Mouse (Mus musculus): Measurements from ENCODE around the gene Pck2. TPM values are rescaled to one million over a fixed set of nuclear protein-coding genes. Genes with fewer than 3 reads are reported as not detected.
A peak's percentile ranks its signal among the peaks of the same experiment; 100 is the strongest.

Pck2 gene
- polyA plus RNA-seq, 1 experiment from 2014 or later, result 4.7 TPM

DNA sequence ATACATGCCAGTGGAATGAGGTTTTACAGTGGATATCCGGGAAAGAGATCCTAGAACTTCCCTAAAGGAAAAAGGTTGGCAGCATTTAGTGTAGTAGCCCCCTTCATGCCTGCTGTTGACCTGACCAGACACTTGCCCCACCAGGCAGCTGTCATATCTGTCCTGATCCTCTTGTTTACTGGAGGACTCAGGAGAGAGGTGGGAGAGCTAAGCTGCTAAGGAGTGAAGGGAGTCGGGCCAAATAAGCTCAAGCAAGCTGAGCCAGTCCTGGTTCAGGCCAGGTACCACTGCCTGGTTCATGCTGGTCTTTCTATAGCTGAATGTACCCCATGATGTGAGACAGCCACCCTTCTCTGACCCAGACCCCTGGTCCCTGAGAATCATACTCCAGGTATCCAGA lies 13.4 kb upstream of the Pck2 start:
- DNase-seq (ENCODE audit: low spot score), result no peak

GRCm38 (mm10) chr14:55527940-55528339 lies 12.1 kb upstream of the Pck2 start:
- peak; percentile 49 for DNase-seq (ENCODE audit: low spot score)

DNA sequence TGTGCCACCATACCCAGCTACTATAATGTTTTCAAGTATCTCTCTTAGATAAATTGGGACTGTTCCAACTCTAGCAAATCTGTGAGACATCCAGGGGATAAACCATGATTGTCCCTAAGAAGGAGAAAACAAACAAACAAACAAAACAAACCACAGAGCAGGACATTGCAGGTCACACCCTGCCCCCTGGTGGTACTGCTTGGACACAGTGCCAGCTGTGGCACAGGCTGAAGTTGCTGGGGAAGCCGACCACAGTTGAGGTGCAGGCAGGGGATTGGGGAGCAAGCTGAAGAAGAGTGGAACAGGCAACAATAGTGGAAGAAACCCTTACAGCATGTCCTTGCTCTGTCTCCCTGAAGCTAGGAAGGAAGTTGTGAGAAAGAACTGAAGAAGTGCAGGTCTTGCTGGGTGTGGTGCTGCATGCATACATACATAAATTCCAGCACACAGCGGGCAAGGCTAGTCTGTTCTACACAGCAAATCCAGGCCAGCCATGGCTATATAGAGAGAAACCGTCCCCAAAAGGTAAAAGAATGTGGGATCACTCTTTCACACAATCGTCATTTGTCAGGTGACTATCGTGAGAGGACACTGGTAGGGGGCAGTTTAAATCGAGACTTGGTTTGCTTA lies 3.8 kb upstream of the Pck2 start:
- DNase-seq (ENCODE audit: low spot score), result peak; percentile 32

DNA sequence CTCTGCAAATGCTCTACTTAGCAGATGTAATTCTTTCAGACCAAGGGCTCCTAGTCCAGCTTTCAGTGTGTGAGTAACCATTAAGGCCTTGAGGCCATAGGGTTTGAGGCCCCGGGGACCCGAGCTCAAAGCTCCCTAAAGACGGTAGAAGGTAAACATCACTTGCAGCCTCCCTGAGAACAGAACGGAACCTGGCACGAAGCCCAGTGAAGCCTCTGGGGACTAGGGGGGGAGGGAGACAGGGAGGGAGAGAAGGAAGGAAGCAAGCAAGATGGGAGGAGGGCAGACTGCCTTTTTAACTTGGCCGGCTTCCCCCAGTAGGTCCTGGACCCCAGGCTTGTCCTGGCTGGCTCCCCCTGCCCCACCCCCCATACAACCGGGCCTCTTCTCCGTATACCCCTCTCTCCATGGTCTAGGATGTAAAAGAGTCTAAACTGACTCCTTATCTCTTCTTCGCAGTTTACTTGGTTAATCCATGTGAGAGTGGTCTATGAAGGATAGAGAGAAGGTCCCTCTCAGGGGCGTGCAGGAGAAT lies 788 bp downstream of the Pck2 start:
- DNase-seq (ENCODE audit: low spot score), result no peak

- no peak for DNase-seq (ENCODE audit: low spot score)
These were observed 2.2 kb downstream of the Pck2 start for GRCm38 (mm10) chr14:55542268-55542667.

GRCm38 (mm10) chr14:55544334-55544733 lies 4.3 kb downstream of the Pck2 start:
- no peak for DNase-seq (ENCODE audit: low spot score)

DNA sequence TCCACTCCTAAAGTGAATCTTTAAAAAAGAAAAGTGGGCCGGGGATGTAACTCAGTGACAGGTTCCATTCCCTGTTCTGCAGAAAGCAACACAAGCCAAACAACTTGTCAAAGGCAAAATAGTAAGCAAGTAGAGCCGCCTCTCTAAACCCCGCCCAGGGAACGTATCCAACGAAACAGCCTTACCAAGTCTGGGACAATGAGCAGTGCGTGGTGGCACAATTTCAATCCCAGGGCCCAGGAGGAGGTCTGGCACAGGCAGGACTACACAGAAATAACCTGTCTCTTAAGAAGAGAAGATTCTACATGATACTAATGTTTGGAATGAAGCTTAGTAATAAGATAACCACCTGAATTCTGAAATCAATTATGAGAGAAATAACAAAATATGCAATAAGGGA lies 10.1 kb downstream of the Pck2 start:
- no peak for DNase-seq (ENCODE audit: low spot score)

- no peak for DNase-seq (ENCODE audit: low spot score)
These were observed 11.3 kb downstream of the Pck2 start for GRCm38 (mm10) chr14:55551347-55551746.

- DNase-seq (ENCODE audit: low spot score), result no peak
These were observed 11.7 kb downstream of the Pck2 start for GRCm38 (mm10) chr14:55551794-55552193.

DNA sequence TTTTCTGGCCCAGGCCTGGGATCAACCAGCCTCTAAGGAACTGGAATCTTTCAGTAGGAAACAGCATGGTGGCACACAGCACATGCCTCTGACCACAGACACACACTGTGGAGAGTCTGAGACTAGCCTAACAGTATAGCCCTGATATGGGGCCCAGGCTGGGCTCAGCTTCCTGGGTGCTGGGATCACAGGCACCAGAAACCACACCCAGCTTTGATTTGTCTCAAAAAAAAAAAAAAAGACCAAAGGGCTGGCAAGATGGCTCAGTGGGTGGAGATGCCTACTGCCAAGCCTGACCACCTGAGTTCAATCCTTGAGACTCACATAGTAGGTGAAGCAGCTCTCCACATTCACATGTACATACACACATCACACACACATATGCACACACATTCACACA lies 14.6 kb downstream of the Pck2 start:
- no peak for DNase-seq (ENCODE audit: low spot score)

DNA sequence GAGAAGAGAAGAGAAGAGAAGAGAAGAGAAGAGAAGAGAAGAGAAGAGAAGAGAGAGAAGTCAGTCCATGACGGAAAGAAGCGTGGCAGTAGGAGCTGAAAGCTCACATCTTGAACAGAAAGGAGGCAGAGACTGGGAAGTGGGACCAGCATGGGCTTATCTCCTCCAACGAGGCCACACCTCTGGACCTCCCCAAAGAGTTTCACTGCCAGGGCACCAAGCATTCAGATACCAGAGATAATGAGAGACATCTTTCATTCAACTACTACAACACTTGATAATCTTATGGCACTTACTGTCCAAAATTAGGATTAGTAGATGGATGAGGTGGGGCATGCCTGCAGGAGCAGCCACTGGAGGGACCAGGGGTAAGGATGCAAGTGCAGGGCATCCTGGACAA lies 15.7 kb downstream of the Pck2 start:
- DNase-seq (ENCODE audit: low spot score), result no peak

GRCm38 (mm10) chr14:55557003-55557402 lies 16.9 kb downstream of the Pck2 start:
- peak; percentile 49 for DNase-seq (ENCODE audit: low spot score)

- no peak for DNase-seq (ENCODE audit: low spot score)
These were observed 17.5 kb downstream of the Pck2 start for GRCm38 (mm10) chr14:55557587-55557986.

DNA sequence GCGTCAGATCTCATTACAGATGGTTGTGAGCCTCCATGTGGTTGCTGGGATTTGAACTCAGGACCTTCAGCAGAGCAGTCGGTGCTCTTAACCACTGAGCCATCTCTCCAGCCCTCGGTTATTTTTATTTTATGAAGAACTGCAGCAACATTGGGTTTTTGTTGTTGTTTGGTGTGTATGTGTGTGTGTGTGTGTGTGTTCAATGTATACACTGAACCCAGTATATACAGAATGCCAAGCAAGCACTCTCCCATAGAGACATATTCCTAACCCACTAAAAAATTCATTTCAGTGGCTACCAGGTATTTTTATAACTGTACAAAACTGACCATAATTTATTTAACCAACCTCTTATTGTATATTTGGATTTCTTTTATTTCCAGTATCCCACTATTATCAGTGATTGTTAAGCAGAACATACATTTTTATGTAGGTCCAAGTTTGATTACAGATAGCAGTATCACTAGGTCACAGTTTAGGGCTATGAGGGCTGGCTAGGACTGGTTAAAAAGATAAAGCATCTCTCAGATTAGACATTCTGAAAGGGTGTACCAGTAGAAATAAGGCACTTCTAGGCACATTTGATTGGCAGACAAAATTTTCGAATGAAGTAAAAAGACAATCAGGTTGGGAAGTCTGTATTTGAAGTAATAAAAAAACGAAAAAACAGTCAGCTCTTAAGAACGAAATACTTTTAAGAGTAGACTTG lies 18.8 kb downstream of the Pck2 start:
- DNase-seq (ENCODE audit: low spot score), result no peak

DNA sequence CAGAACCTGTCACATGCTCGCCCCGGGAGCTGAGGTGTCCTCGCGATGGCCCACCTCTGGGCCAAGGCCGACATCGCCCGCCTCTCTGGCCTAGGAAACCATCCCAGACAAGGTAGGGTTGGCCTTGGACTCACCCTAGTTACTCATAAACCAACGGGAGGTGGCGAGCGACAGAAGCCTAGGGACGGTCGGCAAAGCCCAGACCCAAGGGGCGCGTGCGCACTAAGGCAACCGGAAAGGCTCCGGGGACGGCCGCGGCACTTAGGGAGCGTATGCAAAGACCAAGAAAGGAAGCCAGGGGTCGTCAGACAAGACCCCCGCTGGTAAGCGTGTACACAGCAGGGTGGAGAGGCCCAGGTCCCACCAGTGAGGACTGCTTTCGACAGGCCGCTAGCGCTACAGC lies 19.7 kb downstream of the Pck2 start, which contains the start of gene Dcaf11:
Gene Dcaf11 (plus strand): TSS at position 208 of the 403 bp plus-strand sequence.
- peak; percentile 91 for DNase-seq (ENCODE audit: low spot score)

DNA sequence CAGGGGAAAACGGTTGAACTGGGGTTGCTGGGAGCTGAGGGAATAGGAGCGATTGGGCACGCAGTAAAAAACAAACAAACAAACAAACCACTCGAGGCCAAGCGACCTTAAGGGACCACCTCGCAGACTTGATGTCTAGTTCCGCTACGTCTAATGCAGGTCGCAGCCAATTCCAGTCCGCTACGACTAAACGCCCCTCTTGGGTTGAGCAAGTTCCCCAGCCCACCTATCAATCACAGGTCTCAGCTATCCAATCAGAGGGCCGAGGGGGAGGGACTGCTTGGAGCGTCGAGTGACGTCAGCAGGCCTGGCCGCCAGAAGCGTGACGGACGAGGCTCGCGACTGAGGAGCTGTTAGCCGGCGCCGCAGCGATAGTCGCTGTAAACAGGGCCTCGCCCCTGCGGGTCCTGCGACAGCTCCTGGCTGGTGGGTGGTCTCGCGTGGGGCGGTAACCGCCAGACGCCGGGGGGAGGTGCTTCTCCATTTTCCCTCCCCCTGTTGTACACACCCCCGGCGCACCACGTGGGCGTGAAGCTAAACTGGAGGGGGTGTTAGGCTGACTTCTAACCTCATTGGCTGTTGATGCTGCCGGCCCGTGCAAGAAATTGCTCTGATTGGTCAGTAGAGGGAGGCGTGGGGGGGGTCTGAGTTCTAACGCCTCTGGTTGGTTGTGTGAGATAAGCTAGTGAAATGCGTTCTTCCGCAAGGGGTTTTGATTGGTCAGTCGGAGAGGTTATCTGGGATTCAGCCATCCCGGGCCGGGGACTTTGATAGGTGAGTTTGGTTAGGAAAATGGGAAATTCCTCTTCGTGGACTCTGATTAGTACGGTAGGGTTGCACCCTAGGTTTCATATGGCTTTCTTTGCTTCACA lies 20.4 kb downstream of the Pck2 start, which contains the start of gene A730061H03Rik:
Gene A730061H03Rik (minus strand): TSS at position 205 of the 872 bp plus-strand sequence.
- peak; percentile 99 for DNase-seq (ENCODE audit: low spot score)

DNA sequence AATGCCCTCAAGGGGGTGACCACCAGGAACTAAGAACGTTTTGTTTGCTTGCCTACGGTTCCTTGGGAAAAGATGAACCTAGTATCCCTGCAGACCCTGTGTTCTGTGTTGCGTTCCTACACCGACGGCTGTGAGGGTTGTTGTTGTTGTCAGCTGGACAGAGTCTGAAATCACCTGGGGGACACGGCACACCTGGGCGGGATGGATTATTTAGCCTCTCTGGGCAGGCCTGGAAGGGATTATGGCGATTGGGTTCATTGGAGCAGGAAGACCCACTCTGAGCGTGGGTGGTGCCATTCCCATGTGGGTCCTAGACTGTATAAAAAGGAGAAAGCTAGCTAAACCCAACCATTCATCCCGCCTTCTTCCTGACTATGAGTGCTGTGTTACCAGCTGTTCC lies 21.8 kb downstream of the Pck2 start:
- no peak for DNase-seq (ENCODE audit: low spot score)

DNA sequence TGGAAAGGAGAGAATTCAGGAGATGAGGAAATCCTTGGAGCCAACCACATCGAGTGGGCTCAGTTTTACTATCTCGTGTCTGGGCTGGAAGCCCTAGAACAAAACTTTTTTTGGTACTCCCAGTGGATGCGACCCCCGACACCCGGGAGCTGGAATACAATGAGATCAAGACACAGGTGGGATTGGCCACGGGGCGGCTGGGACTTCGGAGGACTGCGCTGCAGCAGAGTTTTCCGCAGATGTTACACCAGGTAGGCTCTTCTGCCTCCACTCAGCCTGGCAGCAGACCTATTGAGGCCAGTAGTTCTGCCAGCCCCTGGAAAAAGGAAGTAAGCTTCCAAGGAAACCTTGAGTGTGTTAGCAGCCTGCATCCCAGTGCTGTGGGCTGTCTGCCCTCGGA lies 23.2 kb downstream of the Pck2 start:
- DNase-seq (ENCODE audit: low spot score), result no peak

DNA sequence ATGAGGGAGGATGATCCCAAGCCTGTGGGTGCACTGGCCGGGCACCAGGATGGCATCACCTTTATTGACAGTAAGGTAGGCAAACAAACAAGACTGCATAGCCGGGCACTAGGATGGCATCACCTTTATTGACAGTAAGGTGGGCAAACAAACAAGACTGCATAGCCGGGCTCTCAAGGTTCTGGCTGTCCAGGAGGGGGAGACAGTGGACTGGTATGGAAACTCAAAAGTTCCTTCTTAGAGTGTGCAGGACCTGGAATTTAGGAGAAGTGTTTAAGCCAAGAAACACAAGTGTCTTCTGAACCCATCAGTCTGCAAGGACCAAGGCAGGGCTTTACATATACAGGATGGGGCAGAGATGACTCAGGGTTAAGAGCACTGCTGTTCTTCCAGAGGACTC lies 25.7 kb downstream of the Pck2 start:
- DNase-seq (ENCODE audit: low spot score), result no peak

GRCm38 (mm10) chr14:55567496-55567895 lies 27.4 kb downstream of the Pck2 start:
- no peak for DNase-seq (ENCODE audit: low spot score)

- DNase-seq (ENCODE audit: low spot score), result no peak
These were observed 30.5 kb downstream of the Pck2 start for GRCm38 (mm10) chr14:55570588-55570987.

DNA sequence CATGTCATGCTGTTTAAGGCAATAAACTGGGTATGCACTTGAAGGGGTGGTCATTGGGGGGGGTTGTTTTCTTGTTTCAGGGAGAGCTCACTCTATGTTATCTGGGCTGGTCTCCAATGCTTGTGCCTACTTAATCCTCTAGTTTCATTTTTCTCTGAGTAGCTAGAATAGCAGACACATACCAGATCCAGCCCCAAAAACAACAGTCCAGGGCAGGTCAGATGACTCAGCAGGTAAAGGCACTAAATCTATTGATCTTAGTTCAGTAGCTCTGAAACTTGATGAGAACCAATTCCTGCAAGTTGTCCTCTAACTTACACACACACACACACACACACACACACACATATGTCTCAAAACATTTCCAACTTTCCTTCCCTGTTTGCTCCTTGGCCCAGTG lies 31.7 kb downstream of the Pck2 start:
- no peak for DNase-seq (ENCODE audit: low spot score)
